Mouse (Mus musculus): Measurements from ENCODE around the gene Dclk1. TPM values are rescaled to one million over a fixed set of nuclear protein-coding genes. Genes with fewer than 3 reads are reported as not detected.

Dclk1 gene
- polyA plus RNA-seq, 1 experiment = 265 TPM

- WGBS = 84% methylated on average over 1 of the region's 1 CpGs
- Histone ChIP-seq H3K4me3 (ENCODE audit: insufficient read depth, low read depth, low read length) (no peak overlapping the region), H3K27ac (ENCODE audit: insufficient read depth, low read depth, low read length) (no peak overlapping the region), H3K4me1 (ENCODE audit: control insufficient read depth, insufficient read depth, low read length) (no peaks in the 10 kb centered on the region)
- TF ChIP-seq CTCF (IDR thresholded peaks at IDR 0.05; ENCODE audit: insufficient read depth, low read depth, low read length) (no peak), POLR2A (IDR thresholded peaks at IDR 0.05; ENCODE audit: insufficient read depth, low read depth, low read length) (no peak)
Observed at GRCm38 (mm10) chr3:55558570-55558969, 316.4 kb downstream of the Dclk1 start.

GRCm38 (mm10) chr3:55567476-55567875 lies 325.3 kb downstream of the Dclk1 start:
- 95% methylated on average over 3 of the region's 3 CpGs for WGBS
- H3K4me1 ChIP-seq (ENCODE audit: control insufficient read depth, insufficient read depth, low read length) = peaks cover 5% of the 10 kb centered on the region
- no peak overlapping the region for H3K4me3 ChIP-seq (ENCODE audit: insufficient read depth, low read depth, low read length)
- H3K27ac ChIP-seq (ENCODE audit: insufficient read depth, low read depth, low read length) = no peak overlapping the region
- TF ChIP-seq POLR2A (IDR thresholded peaks at IDR 0.05; ENCODE audit: insufficient read depth, low read depth, low read length) (no peak), CTCF (IDR thresholded peaks at IDR 0.05; ENCODE audit: insufficient read depth, low read depth, low read length) (no peak)

GRCm38 (mm10) chr3:55569539-55569938 lies 327.4 kb downstream of the Dclk1 start:
- Histone ChIP-seq H3K4me1 (ENCODE audit: control insufficient read depth, insufficient read depth, low read length) (peaks cover 5% of the 10 kb centered on the region), H3K27ac (ENCODE audit: insufficient read depth, low read depth, low read length) (no peak overlapping the region), H3K4me3 (ENCODE audit: insufficient read depth, low read depth, low read length) (no peak overlapping the region)
- WGBS = 68% methylated on average over 10 of the region's 10 CpGs
- TF ChIP-seq POLR2A (IDR thresholded peaks at IDR 0.05; ENCODE audit: insufficient read depth, low read depth, low read length) (no peak), CTCF (IDR thresholded peaks at IDR 0.05; ENCODE audit: insufficient read depth, low read depth, low read length) (no peak)

GRCm38 (mm10) chr3:55571034-55571433 lies 328.9 kb downstream of the Dclk1 start:
- Histone ChIP-seq H3K27ac (ENCODE audit: insufficient read depth, low read depth, low read length) (no peak overlapping the region), H3K4me3 (ENCODE audit: insufficient read depth, low read depth, low read length) (no peak overlapping the region), H3K4me1 (ENCODE audit: control insufficient read depth, insufficient read depth, low read length) (peaks cover 5% of the 10 kb centered on the region)
- TF ChIP-seq POLR2A (IDR thresholded peaks at IDR 0.05; ENCODE audit: insufficient read depth, low read depth, low read length) (no peak), CTCF (IDR thresholded peaks at IDR 0.05; ENCODE audit: insufficient read depth, low read depth, low read length) (no peak)
- WGBS = 93% methylated on average over 3 of the region's 3 CpGs

GRCm38 (mm10) chr3:55571552-55572296 lies 329.6 kb downstream of the Dclk1 start:
- peaks cover 5% of the 10 kb centered on the region for H3K4me1 ChIP-seq (ENCODE audit: control insufficient read depth, insufficient read depth, low read length)
- no peak overlapping the region for H3K27ac ChIP-seq (ENCODE audit: insufficient read depth, low read depth, low read length)
- 43% methylated on average over 11 of the region's 11 CpGs for WGBS
- no peak overlapping the region for H3K4me3 ChIP-seq (ENCODE audit: insufficient read depth, low read depth, low read length)
- TF ChIP-seq CTCF (IDR thresholded peaks at IDR 0.05; ENCODE audit: insufficient read depth, low read depth, low read length) (no peak), POLR2A (IDR thresholded peaks at IDR 0.05; ENCODE audit: insufficient read depth, low read depth, low read length) (no peak)

- H3K4me3 ChIP-seq (ENCODE audit: insufficient read depth, low read depth, low read length) = no peak overlapping the region
- no peak overlapping the region for H3K27ac ChIP-seq (ENCODE audit: insufficient read depth, low read depth, low read length)
- 73% methylated on average over 4 of the region's 4 CpGs for WGBS
- peaks cover 5% of the 10 kb centered on the region for H3K4me1 ChIP-seq (ENCODE audit: control insufficient read depth, insufficient read depth, low read length)
- TF ChIP-seq CTCF (IDR thresholded peaks at IDR 0.05; ENCODE audit: insufficient read depth, low read depth, low read length) (no peak), POLR2A (IDR thresholded peaks at IDR 0.05; ENCODE audit: insufficient read depth, low read depth, low read length) (no peak)
Observed at GRCm38 (mm10) chr3:55572297-55572681, 330.1 kb downstream of the Dclk1 start.

- no peak overlapping the region for H3K27ac ChIP-seq (ENCODE audit: insufficient read depth, low read depth, low read length)
- TF ChIP-seq POLR2A (IDR thresholded peaks at IDR 0.05; ENCODE audit: insufficient read depth, low read depth, low read length) (no peak), CTCF (IDR thresholded peaks at IDR 0.05; ENCODE audit: insufficient read depth, low read depth, low read length) (no peak)
- 52% methylated on average over 4 of the region's 4 CpGs for WGBS
- no peak overlapping the region for H3K4me3 ChIP-seq (ENCODE audit: insufficient read depth, low read depth, low read length)
- H3K4me1 ChIP-seq (ENCODE audit: control insufficient read depth, insufficient read depth, low read length) = peaks cover 5% of the 10 kb centered on the region
Observed at GRCm38 (mm10) chr3:55574003-55574402, 331.8 kb downstream of the Dclk1 start.

GRCm38 (mm10) chr3:55587434-55587971 lies 345.3 kb downstream of the Dclk1 start:
- TF ChIP-seq POLR2A (IDR thresholded peaks at IDR 0.05; ENCODE audit: insufficient read depth, low read depth, low read length) (no peak), CTCF (IDR thresholded peaks at IDR 0.05; ENCODE audit: insufficient read depth, low read depth, low read length) (no peak)
- no peak overlapping the region for H3K27ac ChIP-seq (ENCODE audit: insufficient read depth, low read depth, low read length)
- H3K4me1 ChIP-seq (ENCODE audit: control insufficient read depth, insufficient read depth, low read length) = peaks cover 6% of the 10 kb centered on the region
- H3K4me3 ChIP-seq (ENCODE audit: insufficient read depth, low read depth, low read length) = no peak overlapping the region
- WGBS = 48% methylated on average over 12 of the region's 12 CpGs
